8 mouse cellular contexts compared by ENCODE assay signal in the genomic region with DNA sequence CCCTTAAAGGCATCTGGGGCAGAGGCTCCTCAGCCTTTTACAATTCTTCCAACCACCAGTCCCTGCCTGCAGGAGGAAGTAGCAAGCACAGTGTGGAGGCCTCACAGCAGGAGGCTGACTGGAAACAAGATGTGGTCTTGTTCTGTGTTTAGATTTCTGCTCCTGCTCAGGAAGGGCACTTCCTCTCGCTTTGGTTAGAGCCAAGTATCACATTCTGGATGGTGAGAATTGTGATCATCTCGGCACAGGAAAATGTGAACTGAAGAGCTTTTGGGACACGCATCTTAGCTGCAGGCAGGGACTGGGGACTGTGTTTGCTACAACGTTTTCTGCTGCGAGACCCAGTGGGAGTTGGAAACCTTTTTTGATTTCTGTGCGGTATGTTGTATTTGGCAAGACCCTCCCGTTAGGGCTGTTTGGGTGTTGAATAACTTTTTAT.
DNase-seq lines count a peak whose midpoint lies in the region; ATAC-seq and TF ChIP-seq lines count a peak whose summit lies in the region.

No protein-coding gene starts in this region.

- ATAC-seq in forebrain, postnatal 0 days = peak; percentile 79
- no peak for ATAC-seq in forebrain, embryonic 13.5 days
- ATAC-seq in hematopoietic stem cell, adult 5-6 weeks (replicated peaks in 1 of 2; ENCODE audit: insufficient read depth in 1 of 2, low FRiP score in 2 of 2, low TSS enrichment in 1 of 2, low read depth in 1 of 2, poor library complexity in 2 of 2, severe bottlenecking in 2 of 2) = peak; percentile 95 to 99

- H3K4me2 ChIP-seq in forebrain, postnatal 0 days (ENCODE audit: low read depth) = no peak overlapping the region
- no peak overlapping the region for H3K4me2 ChIP-seq in forebrain, embryonic 13.5 days

- no peak overlapping the region for H3K9ac ChIP-seq in forebrain, postnatal 0 days
- no peak overlapping the region for H3K9ac ChIP-seq in forebrain, embryonic 13.5 days

- no peaks in the 10 kb centered on the region for H3K9me3 ChIP-seq in forebrain, postnatal 0 days (ENCODE audit: low read length)
- H3K9me3 ChIP-seq in forebrain, embryonic 13.5 days (replicated peaks) = no peaks in the 10 kb centered on the region

- H3K27me3 ChIP-seq in forebrain, postnatal 0 days (ENCODE audit: insufficient read depth, low read length) = no peaks in the 10 kb centered on the region
- no peaks in the 10 kb centered on the region for H3K27me3 ChIP-seq in forebrain, embryonic 13.5 days

- TF ChIP-seq CTCF in forebrain, postnatal 0 days (IDR thresholded peaks at IDR 0.05; ENCODE audit: low read depth) = no peak; the same call in 1 of the 2 replicates

- no peak overlapping the region for H3K4me3 ChIP-seq in forebrain, postnatal 0 days (ENCODE audit: low read depth, low read length)
- no peak overlapping the region for H3K4me3 ChIP-seq in forebrain, embryonic 13.5 days

- no peak overlapping the region for H3K27ac ChIP-seq in forebrain, postnatal 0 days (ENCODE audit: low read depth, low read length)
- no peak overlapping the region for H3K27ac ChIP-seq in forebrain, embryonic 13.5 days

- no peaks in the 10 kb centered on the region for H3K36me3 ChIP-seq in forebrain, postnatal 0 days (ENCODE audit: insufficient read depth)
- H3K36me3 ChIP-seq in forebrain, embryonic 13.5 days (ENCODE audit: poor library complexity, severe bottlenecking) = no peaks in the 10 kb centered on the region

- 39% methylated on average over 7 of the region's 7 CpGs for WGBS in forebrain, postnatal 0 days
- WGBS in forebrain, embryonic 13.5 days = 63% methylated on average over 7 of the region's 7 CpGs

- H3K4me1 ChIP-seq in forebrain, postnatal 0 days (ENCODE audit: insufficient read depth) = no peaks in the 10 kb centered on the region
- no peaks in the 10 kb centered on the region for H3K4me1 ChIP-seq in forebrain, embryonic 13.5 days

- peak; percentile 45 for DNase-seq in forebrain, postnatal 0 days
- peak; percentile 9 for DNase-seq in thymus, postnatal 0 days (ENCODE audit: low spot score)
- DNase-seq in thymus, adult 18-20 months = no peak
- peak; percentile 49 for DNase-seq in lung, postnatal 36 days
- DNase-seq in spleen, postnatal 14 days (ENCODE audit: low spot score in 2 of 2) = no peak
- no peak for DNase-seq in gastrocnemius, adult 8-10 months (ENCODE audit: low spot score in 2 of 2)

Comparison
In these comparisons a context has a peak if more than half of its experiments do, and no peak if none do; other contexts are left out.
1. DNase-seq: peak in forebrain, postnatal 0 days (single experiment), thymus, postnatal 0 days (single experiment) and lung, postnatal 36 days (single experiment); none in thymus, adult 18-20 months (0 of 2), spleen, postnatal 14 days (0 of 2) and gastrocnemius, adult 8-10 months (0 of 2).